Comparison of ENCODE assay signal across 17 mouse cellular contexts in genomic region chr13:103969912-103970311, GRCm38 (mm10). TPM values are rescaled to one million over a fixed set of nuclear protein-coding genes. Genes with fewer than 3 reads are reported as not detected.
DNase-seq lines count a peak whose midpoint lies in the region; ATAC-seq and TF ChIP-seq lines count a peak whose summit lies in the region.
"Had no signal": no experiment of that assay in that cellular context is flagged by ENCODE, and none has a peak within 500 bp of the region (broad histone marks: within the 10 kb centered on the region; RNA-seq: fewer than 3 reads in every experiment).

No protein-coding gene starts in this region.

- DNase-seq in Muller cell, postnatal 12 days (ENCODE audit: inconsistent ontology term) = peak; percentile 83
- DNase-seq in embryonic facial prominence, embryonic 10.5 days (ENCODE audit: low spot score) = peak; percentile 18
- no peak for DNase-seq in forebrain, postnatal 0 days
- no peak for DNase-seq in cerebellum, adult 11 months
- no peak for DNase-seq in layer of hippocampus, postnatal 36 days
- no peak for DNase-seq in frontal cortex, adult 2 months (ENCODE audit: extremely low spot score in 1 of 2, low spot score in 1 of 2)
- DNase-seq: adrenal gland, adult 8-10 months; cerebellum, postnatal 25 days; lung, embryonic 14.5 days; spleen, adult 18-20 months; thymus, adult 18-20 months had no signal

- no peaks in the 10 kb centered on the region for H3K9me3 ChIP-seq in hindbrain, embryonic 13.5 days
- no peaks in the 10 kb centered on the region for H3K9me3 ChIP-seq in hindbrain, embryonic 12.5 days (replicated peaks)
- H3K9me3 ChIP-seq in embryonic facial prominence, embryonic 10.5 days = no peaks in the 10 kb centered on the region
- no peaks in the 10 kb centered on the region for H3K9me3 ChIP-seq in forebrain, postnatal 0 days (ENCODE audit: low read length)
- H3K9me3 ChIP-seq: heart, embryonic 12.5 days; neural tube, embryonic 12.5 days had no signal

- no peak overlapping the region for H3K4me3 ChIP-seq in hindbrain, embryonic 13.5 days
- H3K4me3 ChIP-seq in hindbrain, embryonic 12.5 days = no peak overlapping the region
- no peak overlapping the region for H3K4me3 ChIP-seq in embryonic facial prominence, embryonic 10.5 days
- H3K4me3 ChIP-seq in forebrain, postnatal 0 days (ENCODE audit: low read depth, low read length) = no peak overlapping the region
- H3K4me3 ChIP-seq: erythroblast, embryonic 14.5 days; heart, embryonic 12.5 days; neural tube, embryonic 12.5 days had no signal

- no peak for TF ChIP-seq CTCF in forebrain, postnatal 0 days (IDR thresholded peaks at IDR 0.05; ENCODE audit: low read depth)

- no peaks in the 10 kb centered on the region for H3K36me3 ChIP-seq in hindbrain, embryonic 13.5 days
- no peaks in the 10 kb centered on the region for H3K36me3 ChIP-seq in hindbrain, embryonic 12.5 days
- H3K36me3 ChIP-seq in embryonic facial prominence, embryonic 10.5 days (replicated peaks) = no peaks in the 10 kb centered on the region
- no peaks in the 10 kb centered on the region for H3K36me3 ChIP-seq in forebrain, postnatal 0 days (ENCODE audit: insufficient read depth)
- H3K36me3 ChIP-seq: heart, embryonic 12.5 days; neural tube, embryonic 12.5 days had no signal

- H3K9ac ChIP-seq in hindbrain, embryonic 13.5 days = no peak overlapping the region
- H3K9ac ChIP-seq in hindbrain, embryonic 12.5 days = no peak overlapping the region
- H3K9ac ChIP-seq in forebrain, postnatal 0 days = no peak overlapping the region
- H3K9ac ChIP-seq: heart, embryonic 12.5 days; lung, embryonic 14.5 days; neural tube, embryonic 12.5 days had no signal

- no peak overlapping the region for H3K4me2 ChIP-seq in hindbrain, embryonic 13.5 days
- no peak overlapping the region for H3K4me2 ChIP-seq in hindbrain, embryonic 12.5 days (replicated peaks)
- no peak overlapping the region for H3K4me2 ChIP-seq in forebrain, postnatal 0 days (ENCODE audit: low read depth)
- H3K4me2 ChIP-seq: heart, embryonic 12.5 days; lung, embryonic 14.5 days; neural tube, embryonic 12.5 days had no signal

- H3K27ac ChIP-seq in hindbrain, embryonic 13.5 days = peak overlapping the region; percentile 18
- no peak overlapping the region for H3K27ac ChIP-seq in hindbrain, embryonic 12.5 days
- peak overlapping the region; percentile 53 for H3K27ac ChIP-seq in embryonic facial prominence, embryonic 10.5 days (replicated peaks)
- no peak overlapping the region for H3K27ac ChIP-seq in forebrain, postnatal 0 days (ENCODE audit: low read depth, low read length)
- H3K27ac ChIP-seq: neural tube, embryonic 12.5 days had no signal

- H3K27me3 ChIP-seq in hindbrain, embryonic 13.5 days = no peaks in the 10 kb centered on the region
- no peaks in the 10 kb centered on the region for H3K27me3 ChIP-seq in hindbrain, embryonic 12.5 days
- H3K27me3 ChIP-seq in embryonic facial prominence, embryonic 10.5 days (replicated peaks; ENCODE audit: low read depth, poor library complexity, severe bottlenecking) = no peaks in the 10 kb centered on the region
- H3K27me3 ChIP-seq in forebrain, postnatal 0 days (ENCODE audit: insufficient read depth, low read length) = no peaks in the 10 kb centered on the region
- H3K27me3 ChIP-seq: CH12.LX; heart, embryonic 12.5 days; neural tube, embryonic 12.5 days had no signal

- H3K4me1 ChIP-seq in hindbrain, embryonic 13.5 days (replicated peaks) = peaks cover 6% of the 10 kb centered on the region; the same call in 1 of the 2 replicates
- H3K4me1 ChIP-seq in hindbrain, embryonic 12.5 days = 0 out of 2 replicates have a peak, but pooled peaks cover 3% of the 10 kb centered on the region
- H3K4me1 ChIP-seq in embryonic facial prominence, embryonic 10.5 days = peaks cover 10% of the 10 kb centered on the region
- 0 out of 2 replicates have a peak, but pooled peaks cover 5% of the 10 kb centered on the region for H3K4me1 ChIP-seq in forebrain, postnatal 0 days (ENCODE audit: insufficient read depth)
- H3K4me1 ChIP-seq: neural tube, embryonic 12.5 days had no signal

- no peak for ATAC-seq in hindbrain, embryonic 13.5 days (ENCODE audit: low FRiP score)
- no peak for ATAC-seq in hindbrain, embryonic 12.5 days (ENCODE audit: low FRiP score)
- ATAC-seq in forebrain, postnatal 0 days = peak; percentile 20; the same call in 1 of the 2 replicates

- WGBS in hindbrain, embryonic 13.5 days = 71% methylated on average over 6 of the region's 6 CpGs
- WGBS in hindbrain, embryonic 12.5 days = 69% methylated on average over 6 of the region's 6 CpGs
- 63% methylated on average over 6 of the region's 6 CpGs for WGBS in embryonic facial prominence, embryonic 10.5 days
- WGBS in forebrain, postnatal 0 days = 36% methylated on average over 6 of the region's 6 CpGs

RNA-seq across cellular contexts. Expression of gene Erbin, which starts 49.6 kb away (rescaled TPM):
- 10.6 and 11.2 TPM in 2 replicates for polyA plus RNA-seq in hindbrain, embryonic 13.5 days (2015; fragmentation: Nextera tagmentation; extraction: Ambion mirVana)
- 23.6 and 23.7 TPM in 2 replicates for polyA plus RNA-seq in hindbrain, embryonic 12.5 days (2016; fragmentation: Nextera tagmentation; extraction: Ambion mirVana)
- polyA plus RNA-seq in embryonic facial prominence, embryonic 10.5 days (2016; fragmentation: Nextera tagmentation; extraction: Ambion mirVana) = 13.6 and 16.6 TPM in 2 replicates
- total RNA-seq in forebrain, postnatal 0 days (2014; rRNA removed) = 33.6 and 51.3 TPM in 2 replicates
- polyA plus RNA-seq in forebrain, postnatal 0 days (2015; fragmentation: Nextera tagmentation; extraction: Ambion mirVana) = 5.1 and 6.0 TPM in 2 replicates
- 10 to 100 TPM; 43.0 to 44.8 TPM for total RNA-seq in layer of hippocampus, postnatal 36 days (2021)
- 26.8 and 29.4 TPM in 2 replicates for polyA plus RNA-seq in frontal cortex, adult 2 months (2012; rRNA removed)

Comparison
In these comparisons a context has a peak if more than half of its experiments do, and no peak if none do; other contexts are left out.
1. H3K27ac ChIP-seq: peak in hindbrain, embryonic 13.5 days (single experiment) and embryonic facial prominence, embryonic 10.5 days (single experiment); none in hindbrain, embryonic 12.5 days (single experiment) and forebrain, postnatal 0 days (single experiment).
2. DNase-seq: peak in Muller cell, postnatal 12 days (single experiment) and embryonic facial prominence, embryonic 10.5 days (single experiment); none in forebrain, postnatal 0 days (single experiment), cerebellum, adult 11 months (single experiment), layer of hippocampus, postnatal 36 days (0 of 2) and frontal cortex, adult 2 months (0 of 2).